Mouse (Mus musculus) layer of hippocampus, postnatal 10 days (tissue): Measurements from ENCODE around the gene Popdc3. TPM values are rescaled to one million over a fixed set of nuclear protein-coding genes. Genes with fewer than 3 reads are reported as not detected.
"Not testable (repeated sequence)": the region's sequence is repeated elsewhere in the genome, so short reads cannot be mapped to it uniquely, and the experiment has no call there.

Experiments used
- DNase-seq, 2 experiments: peaks; one replicate each; pipeline ENCODE4 v3.0.0; 2021; ENCODE audit warnings: low spot score in 2 of 2
- total RNA-seq, 2 experiments: library from RNA; stranded (reverse); gene quantifications; 2 replicates each; pipeline ENCODE4 v1.2.3; 2021

Popdc3 gene
- total RNA-seq, 2 experiments from 2014 or later = 8.5 to 8.6 TPM

- no peak for DNase-seq
Observed at GRCm38 (mm10) chr10:45193330-45194310, 15.7 kb downstream of the Popdc3 start.

GRCm38 (mm10) chr10:45194531-45194930 lies 16.6 kb downstream of the Popdc3 start:
- no peak for DNase-seq

- no peak for DNase-seq
Observed at GRCm38 (mm10) chr10:45204582-45204981, 26.7 kb downstream of the Popdc3 start.

GRCm38 (mm10) chr10:45210201-45210600 lies 32.3 kb downstream of the Popdc3 start:
- DNase-seq = no peak

GRCm38 (mm10) chr10:45216676-45217075 lies 38.8 kb downstream of the Popdc3 start:
- DNase-seq = no peak

- DNase-seq = no peak
Observed at GRCm38 (mm10) chr10:45229954-45230353, 52.1 kb downstream of the Popdc3 start.

- no peak for DNase-seq
Observed at GRCm38 (mm10) chr10:45233351-45233750, 55.5 kb downstream of the Popdc3 start.

- no peak for DNase-seq
Observed at GRCm38 (mm10) chr10:45236304-45236703, 58.4 kb downstream of the Popdc3 start.

- DNase-seq = no peak
Observed at GRCm38 (mm10) chr10:45237492-45237891, 59.6 kb downstream of the Popdc3 start.

GRCm38 (mm10) chr10:45260477-45260876 lies 82.6 kb downstream of the Popdc3 start:
- DNase-seq = no peak

GRCm38 (mm10) chr10:45262126-45262525 lies 84.2 kb downstream of the Popdc3 start:
- DNase-seq = no peak

- no peak for DNase-seq
Observed at GRCm38 (mm10) chr10:45276499-45276898, 98.6 kb downstream of the Popdc3 start.

- no peak for DNase-seq
Observed at GRCm38 (mm10) chr10:45276995-45277394, 99.1 kb downstream of the Popdc3 start.

- DNase-seq = no peak
Observed at GRCm38 (mm10) chr10:45285651-45286050, 107.8 kb downstream of the Popdc3 start.

GRCm38 (mm10) chr10:45288351-45288750 lies 110.5 kb downstream of the Popdc3 start:
- DNase-seq = no peak

GRCm38 (mm10) chr10:45289218-45290105 lies 111.6 kb downstream of the Popdc3 start:
- peak; percentile 28 to 43 for DNase-seq

- DNase-seq = no peak
Observed at GRCm38 (mm10) chr10:45290618-45291017, 112.7 kb downstream of the Popdc3 start.

GRCm38 (mm10) chr10:45292159-45292558 lies 114.3 kb downstream of the Popdc3 start:
- DNase-seq = not testable (repeated sequence)

- DNase-seq = no peak
Observed at GRCm38 (mm10) chr10:45295093-45295492, 117.2 kb downstream of the Popdc3 start.

- DNase-seq = peak in 1 of 2 experiments; percentile 4
Observed at GRCm38 (mm10) chr10:45298503-45298902, 120.6 kb downstream of the Popdc3 start.

GRCm38 (mm10) chr10:45299509-45299908 lies 121.6 kb downstream of the Popdc3 start:
- DNase-seq = peak in 1 of 2 experiments; percentile 1
